Mouse (Mus musculus): ENCODE results near the gene Kcnma1.

DNA sequence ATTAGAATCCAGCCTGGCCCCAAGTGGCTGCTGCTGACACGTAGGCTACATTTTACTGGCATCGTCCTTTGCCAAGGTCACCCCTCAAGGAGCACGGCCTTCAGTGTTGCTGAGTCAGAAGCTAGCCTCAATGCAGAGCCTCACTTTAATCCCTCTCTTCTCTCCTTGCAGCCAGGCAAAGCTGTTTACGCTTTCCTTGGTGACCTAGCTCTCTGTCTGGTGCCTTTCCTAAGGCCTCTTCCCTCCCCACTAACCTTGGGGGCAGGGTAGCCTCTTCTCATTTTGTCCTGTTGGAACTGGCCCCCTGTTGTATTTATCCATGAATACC, 21.9 kb upstream of the Kcnma1 start:
- TF ChIP-seq CTCF (IDR thresholded peaks at IDR 0.05; ENCODE audit: extremely low read depth, insufficient read length, insufficient replicate concordance, low read depth, low read length) (no peak), POLR2A (IDR thresholded peaks at IDR 0.05; ENCODE audit: low read depth, low read length) (no peak)
